In genomic region chr11:19708821-19709220, GRCm38 (mm10) we compare ENCODE assay signal across 26 mouse cellular contexts.
DNase-seq lines count a peak whose midpoint lies in the region; ATAC-seq lines count a peak whose summit lies in the region.
"Had no signal": no experiment of that assay in that cellular context is flagged by ENCODE, and none has a peak within 500 bp of the region (broad histone marks: within the 10 kb centered on the region; RNA-seq: fewer than 3 reads in every experiment).

No protein-coding gene starts in this region.

- intact Hi-C loops in heart, postnatal 36 days (cut with DNase I) = no loop called here
- intact Hi-C loops in gastrocnemius, postnatal 14 days (cut with DNase I; ENCODE audit: low total_unique reads) = no loop called here

- H3K9me3 ChIP-seq in megakaryocyte, embryonic 14.5 days = no peaks in the 10 kb centered on the region; the same call in 1 of the 2 replicates
- no peaks in the 10 kb centered on the region for H3K9me3 ChIP-seq in midbrain, embryonic 15.5 days
- H3K9me3 ChIP-seq: embryonic facial prominence, embryonic 12.5 days; embryonic facial prominence, embryonic 15.5 days; forebrain, embryonic 12.5 days; forebrain, embryonic 15.5 days; G1E; heart, embryonic 10.5 days; heart, embryonic 13.5 days; hindbrain, embryonic 12.5 days; hindbrain, embryonic 15.5 days had no signal

- H3K4me3 ChIP-seq in megakaryocyte, embryonic 14.5 days (replicated peaks) = peak overlapping the region; percentile 42
- no peak overlapping the region for H3K4me3 ChIP-seq in midbrain, embryonic 15.5 days
- H3K4me3 ChIP-seq: embryonic facial prominence, embryonic 12.5 days; embryonic facial prominence, embryonic 15.5 days; forebrain, embryonic 12.5 days; forebrain, embryonic 15.5 days; heart, adult 2 months; heart, embryonic 10.5 days; heart, embryonic 13.5 days; hindbrain, embryonic 12.5 days; hindbrain, embryonic 15.5 days had no signal

- H3K36me3 ChIP-seq in megakaryocyte, embryonic 14.5 days (replicated peaks; ENCODE audit: low read length) = no peaks in the 10 kb centered on the region
- H3K36me3 ChIP-seq in midbrain, embryonic 15.5 days (replicated peaks) = no peaks in the 10 kb centered on the region
- H3K36me3 ChIP-seq: embryonic facial prominence, embryonic 12.5 days; embryonic facial prominence, embryonic 15.5 days; forebrain, embryonic 12.5 days; forebrain, embryonic 15.5 days; G1E; heart, embryonic 10.5 days; heart, embryonic 13.5 days; hindbrain, embryonic 12.5 days; hindbrain, embryonic 15.5 days had no signal

- H3K27ac ChIP-seq in midbrain, embryonic 15.5 days = no peak overlapping the region
- H3K27ac ChIP-seq: embryonic facial prominence, embryonic 12.5 days; embryonic facial prominence, embryonic 15.5 days; forebrain, embryonic 12.5 days; forebrain, embryonic 15.5 days; heart, adult 2 months; heart, embryonic 10.5 days; heart, embryonic 13.5 days; hindbrain, embryonic 12.5 days; hindbrain, embryonic 15.5 days had no signal

- no peaks in the 10 kb centered on the region for H3K4me1 ChIP-seq in megakaryocyte, embryonic 14.5 days
- no peaks in the 10 kb centered on the region for H3K4me1 ChIP-seq in midbrain, embryonic 15.5 days
- H3K4me1 ChIP-seq: hindbrain, embryonic 12.5 days had no signal

- WGBS in midbrain, embryonic 15.5 days = 90% methylated on average over 6 of the region's 6 CpGs

- H3K4me2 ChIP-seq in midbrain, embryonic 15.5 days = no peak overlapping the region
- H3K4me2 ChIP-seq: embryonic facial prominence, embryonic 12.5 days; embryonic facial prominence, embryonic 15.5 days; forebrain, embryonic 12.5 days; forebrain, embryonic 15.5 days; heart, embryonic 13.5 days; hindbrain, embryonic 12.5 days; hindbrain, embryonic 15.5 days had no signal

- no peak for ATAC-seq in megakaryocyte, adult 5-6 weeks (ENCODE audit: poor library complexity, severe bottlenecking)
- no peak for ATAC-seq in midbrain, embryonic 15.5 days (replicated peaks)
- ATAC-seq: forebrain, embryonic 15.5 days; Patski had no signal

- H3K27me3 ChIP-seq in megakaryocyte, embryonic 14.5 days (replicated peaks) = no peaks in the 10 kb centered on the region
- H3K27me3 ChIP-seq in midbrain, embryonic 15.5 days (replicated peaks) = no peaks in the 10 kb centered on the region
- H3K27me3 ChIP-seq: CH12.LX; embryonic facial prominence, embryonic 12.5 days; embryonic facial prominence, embryonic 15.5 days; forebrain, embryonic 12.5 days; forebrain, embryonic 15.5 days; heart, embryonic 13.5 days; hindbrain, embryonic 12.5 days; hindbrain, embryonic 15.5 days had no signal

- peak; percentile 79 for DNase-seq in heart, adult 11 months
- no peak for DNase-seq in heart, postnatal 36 days
- peak; percentile 29 for DNase-seq in gastrocnemius, postnatal 14 days
- DNase-seq in right cerebral cortex, postnatal 10 days (ENCODE audit: low spot score in 2 of 2) = no peak
- DNase-seq: adrenal gland, postnatal 10 days; adrenal gland, postnatal 36 days; B cell, adult 2 months; cerebellum, adult 18-20 months; cerebellum, adult 9-11 months; cerebellum, postnatal 25 days; heart, adult 2 months; heart, postnatal 14 days had no signal

- H3K9ac ChIP-seq in midbrain, embryonic 15.5 days = no peak overlapping the region
- H3K9ac ChIP-seq: embryonic facial prominence, embryonic 12.5 days; embryonic facial prominence, embryonic 15.5 days; forebrain, embryonic 12.5 days; forebrain, embryonic 15.5 days; heart, embryonic 13.5 days; hindbrain, embryonic 12.5 days; hindbrain, embryonic 15.5 days had no signal

Comparison
In these comparisons a context has a peak if more than half of its experiments do, and no peak if none do; other contexts are left out.
1. DNase-seq: peak in heart, adult 11 months (single experiment) and gastrocnemius, postnatal 14 days (single experiment); none in heart, postnatal 36 days (0 of 2) and right cerebral cortex, postnatal 10 days (0 of 2).